In the genomic region with DNA sequence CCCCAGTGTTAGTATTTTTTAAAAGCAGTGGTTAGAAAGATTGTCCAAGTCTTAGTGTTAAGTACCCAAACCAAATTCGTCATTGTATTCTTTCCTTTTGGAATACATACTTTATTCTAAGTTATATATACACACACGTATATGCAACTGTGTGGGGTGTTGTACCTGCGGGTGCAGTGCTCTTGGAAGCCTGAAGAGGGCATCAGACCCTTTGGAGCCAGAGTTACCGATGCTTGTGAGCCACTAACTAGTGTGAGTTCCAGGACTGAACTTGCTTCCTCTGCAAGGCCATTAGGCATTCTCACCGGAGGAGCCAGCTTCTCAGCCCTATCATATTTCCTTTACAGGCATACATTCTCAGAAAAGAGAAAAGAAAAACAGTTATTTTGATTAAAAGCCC, we compare ENCODE assay signal across 10 mouse cellular contexts. TPM values are rescaled to one million over a fixed set of nuclear protein-coding genes. Genes with fewer than 3 reads are reported as not detected.
DNase-seq lines count a peak whose midpoint lies in the region; ATAC-seq and TF ChIP-seq lines count a peak whose summit lies in the region.
"Had no signal": no experiment of that assay in that cellular context is flagged by ENCODE, and none has a peak within 500 bp of the region (broad histone marks: within the 10 kb centered on the region; RNA-seq: fewer than 3 reads in every experiment).

No protein-coding gene starts in this region.

- TF ChIP-seq RAD21 in MEL (IDR thresholded peaks at IDR 0.05; ENCODE audit: low read depth, low read length) = peak; percentile 80

- no peak overlapping the region for H3K4me3 ChIP-seq in hindbrain, embryonic 10.5 days
- no peak overlapping the region for H3K4me3 ChIP-seq in hindbrain, embryonic 12.5 days
- no peak overlapping the region for H3K4me3 ChIP-seq in MEL (ENCODE audit: control insufficient read depth in 1 of 2, insufficient read depth in 1 of 2, low read depth in 2 of 2, low read length in 2 of 2)
- no peak overlapping the region for H3K4me3 ChIP-seq in hindbrain, postnatal 0 days (ENCODE audit: low read length)
- H3K4me3 ChIP-seq: embryonic facial prominence, embryonic 13.5 days; stomach, embryonic 15.5 days had no signal

- no peaks in the 10 kb centered on the region for H3K27me3 ChIP-seq in hindbrain, embryonic 10.5 days (ENCODE audit: insufficient read depth, poor library complexity, severe bottlenecking)
- no peaks in the 10 kb centered on the region for H3K27me3 ChIP-seq in hindbrain, embryonic 12.5 days
- H3K27me3 ChIP-seq in MEL (ENCODE audit: control insufficient read depth in 1 of 2, insufficient read depth in 2 of 2, low read length in 2 of 2) = no peaks in the 10 kb centered on the region
- no peaks in the 10 kb centered on the region for H3K27me3 ChIP-seq in hindbrain, postnatal 0 days (ENCODE audit: insufficient read depth, low read length)
- H3K27me3 ChIP-seq: embryonic facial prominence, embryonic 13.5 days; stomach, embryonic 15.5 days had no signal

- H3K4me1 ChIP-seq in hindbrain, embryonic 10.5 days (replicated peaks) = no peaks in the 10 kb centered on the region
- H3K4me1 ChIP-seq in hindbrain, embryonic 12.5 days = no peaks in the 10 kb centered on the region
- no peaks in the 10 kb centered on the region; a peak in 1 of 4 replicates for H3K4me1 ChIP-seq in MEL (ENCODE audit: control insufficient read depth in 1 of 2, insufficient read depth in 2 of 2, low read length in 2 of 2)
- no peaks in the 10 kb centered on the region for H3K4me1 ChIP-seq in hindbrain, postnatal 0 days (ENCODE audit: insufficient read depth, low read length)
- H3K4me1 ChIP-seq: embryonic facial prominence, embryonic 13.5 days; stomach, embryonic 15.5 days had no signal

- H3K4me2 ChIP-seq in hindbrain, embryonic 12.5 days (replicated peaks) = no peak overlapping the region
- no peak overlapping the region for H3K4me2 ChIP-seq in hindbrain, postnatal 0 days (ENCODE audit: low read depth, low read length)
- H3K4me2 ChIP-seq: embryonic facial prominence, embryonic 13.5 days; stomach, embryonic 15.5 days had no signal

- 31% methylated on average over 5 of the region's 5 CpGs for WGBS in hindbrain, embryonic 10.5 days
- WGBS in hindbrain, embryonic 12.5 days = 33% methylated on average over 5 of the region's 5 CpGs
- 37% methylated on average over 5 of the region's 5 CpGs for WGBS in hindbrain, postnatal 0 days

- H3K79me2 ChIP-seq in MEL (ENCODE audit: control insufficient read depth, insufficient read depth, low read length, poor library complexity) = no peaks in the 10 kb centered on the region

- no peak for ATAC-seq in hindbrain, embryonic 12.5 days (ENCODE audit: low FRiP score)
- ATAC-seq in hindbrain, postnatal 0 days = no peak
- ATAC-seq in megakaryocyte progenitor cell, adult 5-6 weeks (replicated peaks; ENCODE audit: poor library complexity) = peak; percentile 91

- TF ChIP-seq CTCF in MEL (IDR thresholded peaks at IDR 0.05 in 2 of 3, conservative IDR thresholded peaks at IDR 0.05 in 1 of 3; ENCODE audit: control insufficient read depth in 1 of 3, insufficient read depth in 1 of 3, low read depth in 2 of 3, low read length in 3 of 3, poor library complexity in 1 of 3, severe bottlenecking in 1 of 3) = peak; percentile 61 to 90 (median 77)
- peak; percentile 76 for TF ChIP-seq CTCF in hindbrain, postnatal 0 days (IDR thresholded peaks at IDR 0.05; ENCODE audit: low read depth)

- H3K36me3 ChIP-seq in hindbrain, embryonic 10.5 days = no peaks in the 10 kb centered on the region
- no peaks in the 10 kb centered on the region for H3K36me3 ChIP-seq in hindbrain, embryonic 12.5 days
- no peaks in the 10 kb centered on the region for H3K36me3 ChIP-seq in MEL (ENCODE audit: control insufficient read depth in 1 of 2, insufficient read depth in 2 of 2, low read length in 2 of 2)
- H3K36me3 ChIP-seq in hindbrain, postnatal 0 days (ENCODE audit: insufficient read depth, low read length) = no peaks in the 10 kb centered on the region
- H3K36me3 ChIP-seq: embryonic facial prominence, embryonic 13.5 days; stomach, embryonic 15.5 days had no signal

- no peaks in the 10 kb centered on the region for H3K9me3 ChIP-seq in hindbrain, embryonic 10.5 days
- no peaks in the 10 kb centered on the region for H3K9me3 ChIP-seq in hindbrain, embryonic 12.5 days (replicated peaks)
- H3K9me3 ChIP-seq in MEL (replicated peaks; ENCODE audit: insufficient read depth, low read length) = no peaks in the 10 kb centered on the region
- H3K9me3 ChIP-seq in hindbrain, postnatal 0 days (ENCODE audit: low read length) = no peaks in the 10 kb centered on the region
- H3K9me3 ChIP-seq: embryonic facial prominence, embryonic 13.5 days; stomach, embryonic 15.5 days had no signal

- H3K27ac ChIP-seq in hindbrain, embryonic 10.5 days = no peak overlapping the region
- H3K27ac ChIP-seq in hindbrain, embryonic 12.5 days = no peak overlapping the region
- no peak overlapping the region for H3K27ac ChIP-seq in MEL (ENCODE audit: control insufficient read depth, low read depth, low read length)
- no peak overlapping the region for H3K27ac ChIP-seq in hindbrain, postnatal 0 days
- H3K27ac ChIP-seq: embryonic facial prominence, embryonic 13.5 days; stomach, embryonic 15.5 days had no signal

- TF ChIP-seq EP300 in MEL (IDR thresholded peaks at IDR 0.05; ENCODE audit: low read depth in 1 of 2, low read length in 2 of 2) = no peak

- DNase-seq in hindbrain, embryonic 10.5 days (ENCODE audit: low spot score) = peak; percentile 28
- DNase-seq in 3T3-L1 (ENCODE audit: low read depth, low spot score) = peak; percentile 73
- peak; percentile 79 for DNase-seq in MEL (ENCODE audit: low read depth, low spot score)
- DNase-seq in embryo, embryonic 10 days (ENCODE audit: low spot score) = peak; percentile 70
- peak; percentile 52 for DNase-seq in hindbrain, postnatal 0 days (ENCODE audit: low spot score)
- DNase-seq in thymus, postnatal 4 days = peak; percentile 72

- no peak overlapping the region for H3K9ac ChIP-seq in hindbrain, embryonic 12.5 days
- H3K9ac ChIP-seq in MEL (ENCODE audit: control insufficient read depth, low read depth, low read length, poor library complexity, severe bottlenecking) = no peak overlapping the region
- H3K9ac ChIP-seq in hindbrain, postnatal 0 days (replicated peaks; ENCODE audit: low read length) = no peak overlapping the region
- H3K9ac ChIP-seq: embryonic facial prominence, embryonic 13.5 days; stomach, embryonic 15.5 days had no signal

- no peak for TF ChIP-seq POLR2A in MEL (IDR thresholded peaks at IDR 0.05; ENCODE audit: control insufficient read depth in 1 of 2, insufficient read depth in 1 of 2, low read depth in 1 of 2, low read length in 2 of 2, poor library complexity in 1 of 2)

TF ChIP-seq in MEL, 35 proteins besides CTCF, POLR2A, EP300 and RAD21:
- no peak for TF ChIP-seq ELF1 (IDR thresholded peaks at IDR 0.05; ENCODE audit: low read depth, low read length)
- no peak for TF ChIP-seq TAL1 (IDR thresholded peaks at IDR 0.05; ENCODE audit: low read length)
- no peak for TF ChIP-seq MAX (IDR thresholded peaks at IDR 0.05; ENCODE audit: low read length)
- TF ChIP-seq JUND (IDR thresholded peaks at IDR 0.05; ENCODE audit: low read depth, low read length) = no peak
- TF ChIP-seq MYB (IDR thresholded peaks at IDR 0.05; ENCODE audit: low read depth, low read length) = no peak
- TF ChIP-seq ZNF384 (IDR thresholded peaks at IDR 0.05; ENCODE audit: low read depth, low read length) = peak; percentile 73
- TF ChIP-seq POLR2AphosphoS2 (IDR thresholded peaks at IDR 0.05; ENCODE audit: low read length) = no peak
- no peak for TF ChIP-seq BHLHE40 (IDR thresholded peaks at IDR 0.05; ENCODE audit: borderline replicate concordance, low read depth, low read length)
- no peak for TF ChIP-seq RCOR1 (IDR thresholded peaks at IDR 0.05; ENCODE audit: low read depth, low read length)
- TF ChIP-seq NRF1 (IDR thresholded peaks at IDR 0.05; ENCODE audit: insufficient read depth, low read depth, low read length, poor library complexity, severe bottlenecking) = no peak
- peak; percentile 78 for TF ChIP-seq SMC3 (IDR thresholded peaks at IDR 0.05; ENCODE audit: low read depth, low read length)
- TF ChIP-seq MYC (IDR thresholded peaks at IDR 0.05; ENCODE audit: low read depth, low read length) = no peak
- no peak for TF ChIP-seq ZMIZ1 (IDR thresholded peaks at IDR 0.05; ENCODE audit: low read depth, low read length)
- no peak for TF ChIP-seq MAZ (IDR thresholded peaks at IDR 0.05; ENCODE audit: low read depth, low read length)
- no peak for TF ChIP-seq USF2 (IDR thresholded peaks at IDR 0.05; ENCODE audit: borderline replicate concordance in 1 of 2, insufficient read depth in 1 of 2, low read depth in 1 of 2, low read length in 2 of 2)
- TF ChIP-seq ZC3H11A (IDR thresholded peaks at IDR 0.05; ENCODE audit: low read depth, low read length) = peak; percentile 81
- TF ChIP-seq CHD2 (IDR thresholded peaks at IDR 0.05; ENCODE audit: low read length) = no peak
- TF ChIP-seq TBP (IDR thresholded peaks at IDR 0.05; ENCODE audit: low read depth, low read length) = no peak

RNA-seq across cellular contexts. Expression of gene Tm7sf3, which starts 20.1 kb away (rescaled TPM):
- 23.0 and 25.7 TPM in 2 replicates for polyA plus RNA-seq in hindbrain, embryonic 10.5 days (2016; fragmentation: Nextera tagmentation; extraction: Ambion mirVana)
- 28.2 and 32.4 TPM in 2 replicates for polyA plus RNA-seq in hindbrain, embryonic 12.5 days (2016; fragmentation: Nextera tagmentation; extraction: Ambion mirVana)
- total RNA-seq in MEL (2012; rRNA removed) = 18.0 and 18.3 TPM in 2 replicates
- 10 to 100 TPM in 1 of 2 experiments, not detected in 1; 27.1 TPM for polyA plus RNA-seq in MEL (2012; ENCODE audit: insufficient read depth in 1 of 2, insufficient read length in 2 of 2, low read depth in 1 of 2, low replicate concordance in 2 of 2, missing spikeins in 1 of 2)
- total RNA-seq in hindbrain, postnatal 0 days (2014; rRNA removed) = 43.9 and 45.6 TPM in 2 replicates
- polyA plus RNA-seq in hindbrain, postnatal 0 days (2015; fragmentation: Nextera tagmentation; extraction: Ambion mirVana) = 37.2 and 39.5 TPM in 2 replicates
- total RNA-seq in megakaryocyte progenitor cell, adult 5-6 weeks (2015) = 78.9 and 81.3 TPM in 2 replicates
- total RNA-seq in megakaryocyte progenitor cell, adult 5-6 weeks (2017) = 92.5 and 99.5 TPM in 2 replicates

RNA-seq across cellular contexts. Expression of gene Med21, which starts 20.3 kb away (rescaled TPM):
- polyA plus RNA-seq in hindbrain, embryonic 10.5 days (2016; fragmentation: Nextera tagmentation; extraction: Ambion mirVana) = 132 and 133 TPM in 2 replicates
- polyA plus RNA-seq in hindbrain, embryonic 12.5 days (2016; fragmentation: Nextera tagmentation; extraction: Ambion mirVana) = 106 and 116 TPM in 2 replicates
- total RNA-seq in MEL (2012; rRNA removed) = 79.5 and 83.7 TPM in 2 replicates
- 10 to 100 TPM in 1 of 2 experiments, not detected in 1; 56.7 TPM for polyA plus RNA-seq in MEL (2012; ENCODE audit: insufficient read depth in 1 of 2, insufficient read length in 2 of 2, low read depth in 1 of 2, low replicate concordance in 2 of 2, missing spikeins in 1 of 2)
- total RNA-seq in hindbrain, postnatal 0 days (2014; rRNA removed) = 23.7 and 42.3 TPM in 2 replicates
- polyA plus RNA-seq in hindbrain, postnatal 0 days (2015; fragmentation: Nextera tagmentation; extraction: Ambion mirVana) = 112 and 116 TPM in 2 replicates
- 222 and 260 TPM in 2 replicates for total RNA-seq in megakaryocyte progenitor cell, adult 5-6 weeks (2015)
- total RNA-seq in megakaryocyte progenitor cell, adult 5-6 weeks (2017) = 190 and 247 TPM in 2 replicates

Comparison
In these comparisons a context has a peak if more than half of its experiments do, and no peak if none do; other contexts are left out.
1. DNase-seq: peak in every context shown above with its lines; median percentile 79 in MEL; 73 in 3T3-L1; 72 in thymus, postnatal 4 days; 70 in embryo, embryonic 10 days; 52 in hindbrain, postnatal 0 days; 28 in hindbrain, embryonic 10.5 days.